Comparison of ENCODE assay signal across 8 mouse cellular contexts in genomic region chr10:128335582-128335981, GRCm38 (mm10). TPM values are rescaled to one million over a fixed set of nuclear protein-coding genes. Genes with fewer than 3 reads are reported as not detected.
A peak's percentile ranks its signal among the peaks of the same experiment; 100 is the strongest.
DNase-seq lines count a peak whose midpoint lies in the region; ATAC-seq lines count a peak whose summit lies in the region.

No protein-coding gene starts in this region.

- no peak for ATAC-seq in frontal cortex, adult (ENCODE audit: low TSS enrichment)
- peak; percentile 27; the same call in 1 of the 2 replicates for ATAC-seq in granulocyte monocyte progenitor cell, adult 5-6 weeks (replicated peaks; ENCODE audit: poor library complexity, severe bottlenecking)

- peak; percentile 57 to 61 for DNase-seq in frontal cortex, postnatal 25 days (ENCODE audit: low spot score in 2 of 2)
- DNase-seq in MEL-GATA-1-ER (ENCODE audit: extremely low read depth, low read depth), result peak; percentile 77
- peak; percentile 81 for DNase-seq in cerebellum, adult 9-10 months
- DNase-seq in kidney, postnatal 4 days, result peak; percentile 87 to 88
- DNase-seq in lung, postnatal 4 days, result peak; percentile 65 to 84
- peak; percentile 88 to 95 for DNase-seq in spleen, postnatal 4 days (ENCODE audit: low spot score in 2 of 2)

RNA-seq across cellular contexts. Expression of gene Cs, which starts 2.0 kb away (rescaled TPM):
- total RNA-seq in granulocyte monocyte progenitor cell, adult 5-6 weeks (2014; fragmentation: Nextera tagmentation), result 175 and 176 TPM in 2 replicates
- 104 and 114 TPM in 2 replicates for total RNA-seq in granulocyte monocyte progenitor cell, adult 5-6 weeks (2017)

RNA-seq across cellular contexts. Expression of gene Cnpy2, which starts 13.3 kb away (rescaled TPM):
- total RNA-seq in granulocyte monocyte progenitor cell, adult 5-6 weeks (2014; fragmentation: Nextera tagmentation), result 108 and 200 TPM in 2 replicates
- total RNA-seq in granulocyte monocyte progenitor cell, adult 5-6 weeks (2017), result 135 TPM in 2 replicates

RNA-seq across cellular contexts. Expression of gene Pan2, which starts 32.4 kb away (rescaled TPM):
- 22.7 and 25.7 TPM in 2 replicates for total RNA-seq in granulocyte monocyte progenitor cell, adult 5-6 weeks (2014; fragmentation: Nextera tagmentation)
- 9.8 and 16.2 TPM in 2 replicates for total RNA-seq in granulocyte monocyte progenitor cell, adult 5-6 weeks (2017)

RNA-seq across cellular contexts. Expression of gene Coq10a, which starts 33.2 kb away (rescaled TPM):
- total RNA-seq in granulocyte monocyte progenitor cell, adult 5-6 weeks (2014; fragmentation: Nextera tagmentation), result 20.8 and 28.4 TPM in 2 replicates
- total RNA-seq in granulocyte monocyte progenitor cell, adult 5-6 weeks (2017), result 6.8 and 7.9 TPM in 2 replicates

RNA-seq across cellular contexts. Expression of gene Il23a, which starts 37.0 kb away (rescaled TPM):
- total RNA-seq in granulocyte monocyte progenitor cell, adult 5-6 weeks (2014; fragmentation: Nextera tagmentation), result not detected in 2 replicates
- total RNA-seq in granulocyte monocyte progenitor cell, adult 5-6 weeks (2017), result 1.3 and 1.6 TPM in 2 replicates
